Mouse (Mus musculus) macrophage (primary cell): ENCODE measurements around the gene Btbd35f20. TPM values are rescaled to one million over a fixed set of nuclear protein-coding genes. Genes with fewer than 3 reads are reported as not detected.
"Not testable (repeated sequence)": the region's sequence is repeated elsewhere in the genome, so short reads cannot be mapped to it uniquely, and the experiment has no call there.

Experiments used
- H3K27ac ChIP-seq: fragments of 350-480 bp; formaldehyde crosslinking; 2 replicates; pipeline ENCODE4 v1.9.0; 2021
- H3K36me3 ChIP-seq: fragments of 350-480 bp; formaldehyde crosslinking; 2 replicates; pipeline ENCODE4 v1.9.0; 2021; ENCODE audit errors: inconsistent target
- H3K4me3 ChIP-seq: fragments of 350-480 bp; formaldehyde crosslinking; 2 replicates; pipeline ENCODE4 v1.9.0; 2021; ENCODE audit errors: inconsistent target
- H3K79me2 ChIP-seq: fragments of 350-480 bp; formaldehyde crosslinking; 2 replicates; pipeline ENCODE4 v1.9.0; 2021; ENCODE audit errors: inconsistent target
- WGBS: methylation state at CpG from one replicate; pipeline ENCODE4 v1.1.7; 2026; ENCODE audit warnings: inconsistent platforms; ENCODE audit not compliant: missing documents; 5-methylcytosine and 5-hydroxymethylcytosine counted together
- polyA plus RNA-seq: library from polyadenylated mRNA; stranded (reverse); fragments of 250-400 nt; gene quantifications from 3 replicates; pipeline ENCODE4 v1.2.4, GENCODE M21; 2018; ENCODE audit warnings: inconsistent platforms
- total RNA-seq, 78 experiments: library from RNA; depleted of rRNA; stranded (reverse); fragments of 250-400 nt; gene quantifications; 1 replicate in 9 of 78; 2 replicates in 24 of 78; 3 replicates in 43 of 78; 4 replicates in 2 of 78; pipeline ENCODE4 v1.2.4; 2018; ENCODE audit warnings: inconsistent platforms in 56 of 78

Btbd35f20 gene
- not detected for total RNA-seq (2018; cell fraction: chromatin; rRNA removed)
- total RNA-seq (2018; cell fraction: cytosol; rRNA removed), result not detected
- not detected for total RNA-seq (2018; cell fraction: nucleus; rRNA removed)
- polyA plus RNA-seq, result not detected in 3 replicates

- not testable (repeated sequence) for H3K36me3 ChIP-seq, H3K27ac ChIP-seq, H3K79me2 ChIP-seq, H3K4me3 ChIP-seq
- WGBS, result no CpG with 5 or more reads among the region's 4 CpGs
These were observed at the start of gene Btbd35f20 for GRCm38 (mm10) chrX:4291145-4291544. Gene Btbd35f20, minus strand, starts transcription at chrX:4291245.

Other genes with a start within 250 kb of the Btbd35f20 start
- gene Btbd35f28, start 94.7 kb downstream of the Btbd35f20 start, polyA plus RNA-seq, result not detected in 3 replicates
- not detected in 3 replicates for gene Btbd35f17, start 79.4 kb upstream of the Btbd35f20 start, polyA plus RNA-seq